9 mouse cellular contexts compared by ENCODE assay signal in the genomic region with DNA sequence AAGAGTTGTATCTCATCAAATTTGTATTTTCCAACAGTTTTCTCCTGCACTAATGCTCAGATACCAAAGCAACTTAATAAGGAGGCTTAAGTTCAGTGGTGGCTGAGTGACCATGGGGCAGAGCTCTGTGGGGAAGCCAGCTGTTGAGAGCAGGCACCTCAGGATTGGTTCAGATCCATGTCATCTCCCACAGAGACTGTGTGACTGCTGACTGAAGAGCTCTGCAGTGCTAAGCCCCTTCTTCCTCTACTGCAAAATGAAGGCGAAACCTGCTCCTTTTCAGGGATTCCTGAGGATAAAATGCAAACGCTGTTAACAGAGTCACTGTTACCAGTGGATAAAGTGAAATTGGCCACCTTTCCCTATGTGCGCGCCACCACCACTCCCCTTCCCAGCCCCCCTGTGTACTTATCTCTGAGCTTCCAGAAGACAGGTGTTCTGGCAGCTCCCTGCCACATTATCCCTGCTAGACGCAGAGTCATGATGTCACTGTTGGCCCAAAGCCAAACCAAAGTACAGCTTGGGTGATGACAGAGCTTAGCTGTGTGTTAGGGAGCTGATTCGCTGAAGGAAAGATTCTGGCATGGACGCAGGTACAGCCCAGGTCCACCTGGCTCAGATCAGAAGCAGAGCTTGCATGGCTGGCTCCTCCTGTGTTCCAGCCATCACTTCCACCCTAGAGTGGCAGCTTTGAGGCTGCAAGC.
DNase-seq lines count a peak whose midpoint lies in the region; ATAC-seq lines count a peak whose summit lies in the region.
"Had no signal": no experiment of that assay in that cellular context is flagged by ENCODE, and none has a peak within 500 bp of the region (broad histone marks: within the 10 kb centered on the region; RNA-seq: fewer than 3 reads in every experiment).

No protein-coding gene starts in this region.

- 0 out of 2 replicates have a peak overlapping the region, but pooled peaks have one; percentile 8 for H3K27ac ChIP-seq in midbrain, embryonic 16.5 days (ENCODE audit: low read length)
- H3K27ac ChIP-seq: midbrain, embryonic 12.5 days had no signal

- H3K4me1 ChIP-seq in midbrain, embryonic 16.5 days (ENCODE audit: control insufficient read depth, insufficient read depth, low read length), result peaks cover 11% of the 10 kb centered on the region

- no peaks in the 10 kb centered on the region for H3K36me3 ChIP-seq in midbrain, embryonic 16.5 days (ENCODE audit: control insufficient read depth, insufficient read depth, low read length)
- H3K36me3 ChIP-seq: midbrain, embryonic 12.5 days had no signal

- 0 out of 2 replicates have a peak overlapping the region, but pooled peaks have one; percentile 14 for H3K4me2 ChIP-seq in midbrain, embryonic 16.5 days (ENCODE audit: low read length)
- H3K4me2 ChIP-seq: midbrain, embryonic 12.5 days had no signal

- H3K4me3 ChIP-seq in midbrain, embryonic 16.5 days (ENCODE audit: low read depth, low read length), result no peak overlapping the region
- H3K4me3 ChIP-seq: midbrain, embryonic 12.5 days had no signal

- peak; percentile 54 to 55 for DNase-seq in adrenal gland, adult (ENCODE audit: inconsistent age in 2 of 2, low spot score in 1 of 2)
- no peak for DNase-seq in adrenal gland, adult 8-10 months
- peak; percentile 12 for DNase-seq in ovary, postnatal 14 days (ENCODE audit: low spot score)
- DNase-seq in ovary, postnatal 10 days (ENCODE audit: low spot score), result no peak
- peak; percentile 27 for DNase-seq in heart, adult 8-10 months (ENCODE audit: low spot score)
- peak; percentile 21 for DNase-seq in layer of hippocampus, adult 9-10 months (ENCODE audit: low spot score)
- DNase-seq in T-cell, adult 2 months (ENCODE audit: low spot score), result no peak

- H3K27me3 ChIP-seq in midbrain, embryonic 16.5 days (ENCODE audit: control insufficient read depth, insufficient read depth, low read depth, low read length), result no peaks in the 10 kb centered on the region
- H3K27me3 ChIP-seq: midbrain, embryonic 12.5 days had no signal

- 48% methylated on average over 7 of the region's 7 CpGs for WGBS in midbrain, embryonic 16.5 days

- ATAC-seq in midbrain, embryonic 16.5 days, result peak; percentile 21; the same call in 1 of the 2 replicates

- H3K9ac ChIP-seq in midbrain, embryonic 16.5 days (ENCODE audit: low read depth, low read length), result no peak overlapping the region
- H3K9ac ChIP-seq: midbrain, embryonic 12.5 days had no signal

- no peaks in the 10 kb centered on the region for H3K9me3 ChIP-seq in midbrain, embryonic 16.5 days (replicated peaks; ENCODE audit: control insufficient read depth, low read length, poor library complexity, severe bottlenecking)
- H3K9me3 ChIP-seq: midbrain, embryonic 12.5 days had no signal

Comparison
In these comparisons a context has a peak if more than half of its experiments do, and no peak if none do; other contexts are left out.
1. DNase-seq: peak in adrenal gland, adult (2 of 2), ovary, postnatal 14 days (single experiment), heart, adult 8-10 months (single experiment) and layer of hippocampus, adult 9-10 months (single experiment); none in adrenal gland, adult 8-10 months (single experiment), ovary, postnatal 10 days (single experiment) and T-cell, adult 2 months (single experiment).